ENCODE assay signal across 31 mouse cellular contexts in genomic region chr17:8254914-8255313, GRCm38 (mm10). TPM values are rescaled to one million over a fixed set of nuclear protein-coding genes. Genes with fewer than 3 reads are reported as not detected.
DNase-seq lines count a peak whose midpoint lies in the region; ATAC-seq and TF ChIP-seq lines count a peak whose summit lies in the region.
"Had no signal": no experiment of that assay in that cellular context is flagged by ENCODE, and none has a peak within 500 bp of the region (broad histone marks: within the 10 kb centered on the region; RNA-seq: fewer than 3 reads in every experiment).

No protein-coding gene starts in this region.

- TF ChIP-seq RAD21 in CH12.LX (IDR thresholded peaks at IDR 0.05; ENCODE audit: low read depth, low read length): no peak

- TF ChIP-seq CTCF in CH12.LX (conservative IDR thresholded peaks at IDR 0.05 in 1 of 2, IDR thresholded peaks at IDR 0.05 in 1 of 2; ENCODE audit: low read depth in 2 of 2, low read length in 2 of 2): no peak

- H3K4me2 ChIP-seq in CH12.LX (ENCODE audit: insufficient read depth, low read depth, poor library complexity, severe bottlenecking): no peak overlapping the region
- H3K4me2 ChIP-seq: forebrain, embryonic 13.5 days; heart, embryonic 13.5 days; hindbrain, embryonic 12.5 days; hindbrain, embryonic 15.5 days had no signal

- in situ Hi-C loops in CH12.LX (cut with MboI; ENCODE audit: low pct_ligation_motif_present, low pct_unique_long_range_greater_than_20kb, low sequenced_read_pairs): no loop called here

- intact Hi-C loops in heart, postnatal 14 days (cut with DNase I): no loop called here

- H3K4me1 ChIP-seq in CH12.LX (ENCODE audit: control insufficient read depth in 1 of 2, insufficient read depth in 2 of 2): peaks cover 5 to 33% of the 10 kb centered on the region in 2 experiments; a peak in 3 of 4 replicates
- H3K4me1 ChIP-seq: forebrain, embryonic 10.5 days; forebrain, embryonic 13.5 days; heart, embryonic 13.5 days; hindbrain, embryonic 12.5 days; hindbrain, embryonic 15.5 days had no signal

- H3K27me3 ChIP-seq in CH12.LX (replicated peaks): no peaks in the 10 kb centered on the region
- no peaks in the 10 kb centered on the region for H3K27me3 ChIP-seq in splenic B cell, adult 2 months (ENCODE audit: control insufficient read depth, insufficient read depth, low read length, poor library complexity, severe bottlenecking)
- H3K27me3 ChIP-seq: forebrain, embryonic 13.5 days; hindbrain, embryonic 12.5 days; hindbrain, embryonic 15.5 days had no signal

- no peak overlapping the region for H3K27ac ChIP-seq in CH12.LX (ENCODE audit: insufficient read depth, low read depth)
- H3K27ac ChIP-seq: forebrain, embryonic 10.5 days; forebrain, embryonic 13.5 days; heart, embryonic 13.5 days; hindbrain, embryonic 12.5 days; hindbrain, embryonic 15.5 days had no signal

- no peak overlapping the region for H3K9ac ChIP-seq in CH12.LX (ENCODE audit: insufficient read depth, low read depth)
- H3K9ac ChIP-seq: forebrain, embryonic 13.5 days; heart, embryonic 13.5 days; hindbrain, embryonic 12.5 days; hindbrain, embryonic 15.5 days had no signal

- no peak overlapping the region for H3K4me3 ChIP-seq in CH12.LX (replicated peaks in 1 of 3; ENCODE audit: low read depth in 2 of 3, low read length in 2 of 3, poor library complexity in 1 of 3)
- H3K4me3 ChIP-seq: forebrain, embryonic 10.5 days; forebrain, embryonic 13.5 days; heart, embryonic 13.5 days; hindbrain, embryonic 12.5 days; hindbrain, embryonic 15.5 days had no signal

- no peak for TF ChIP-seq EP300 in CH12.LX (IDR thresholded peaks at IDR 0.05; ENCODE audit: low read length)

- TF ChIP-seq POLR2A in CH12.LX (IDR thresholded peaks at IDR 0.05; ENCODE audit: low read depth, low read length): no peak

- peaks cover 0 to 16% of the 10 kb centered on the region in 2 experiments for H3K36me3 ChIP-seq in CH12.LX (replicated peaks in 1 of 2; ENCODE audit: control insufficient read depth in 1 of 2, insufficient read depth in 1 of 2, low read length in 1 of 2)
- peaks cover 10% of the 10 kb centered on the region for H3K36me3 ChIP-seq in splenic B cell, adult 2 months (ENCODE audit: control insufficient read depth, insufficient read depth, low read length, poor library complexity, severe bottlenecking)
- H3K36me3 ChIP-seq: forebrain, embryonic 10.5 days; heart, embryonic 13.5 days; hindbrain, embryonic 12.5 days; hindbrain, embryonic 15.5 days had no signal

- peak; percentile 32; the same call in 1 of the 2 replicates for ATAC-seq in granulocyte monocyte progenitor cell, adult 5-6 weeks (replicated peaks; ENCODE audit: poor library complexity, severe bottlenecking)
- 0 out of 2 replicates have a peak, but pooled peaks have one; percentile 28 for ATAC-seq in megakaryocyte-erythroid progenitor cell, adult 5-6 weeks (replicated peaks; ENCODE audit: low FRiP score, low TSS enrichment, poor library complexity, severe bottlenecking)
- ATAC-seq: forebrain, embryonic 13.5 days; forebrain, embryonic 16.5 days; intestine, embryonic 16.5 days had no signal

- no peaks in the 10 kb centered on the region for H3K9me3 ChIP-seq in CH12.LX (replicated peaks; ENCODE audit: low read length)
- H3K9me3 ChIP-seq: forebrain, embryonic 10.5 days; forebrain, embryonic 13.5 days; heart, embryonic 13.5 days; hindbrain, embryonic 12.5 days; hindbrain, embryonic 15.5 days had no signal

- H3K79me2 ChIP-seq in CH12.LX (replicated peaks; ENCODE audit: control insufficient read depth, extremely low read depth, insufficient read depth, poor library complexity, severe bottlenecking): no peaks in the 10 kb centered on the region

- dilution Hi-C loops in CH12.LX (cut with MboI; ENCODE audit: extremely low pct_ligation_motif_present, extremely low pct_unique_long_range_greater_than_20kb, low sequenced_read_pairs): no loop called here

- DNase-seq in CH12.LX (ENCODE audit: extremely low read depth) (no peak), adipocyte (ENCODE audit: low spot score) (no peak)
- DNase-seq in splenic B cell, adult 2 months (ENCODE audit: low read depth, low spot score): peak; percentile 50
- DNase-seq in heart, postnatal 14 days: no peak
- DNase-seq in layer of hippocampus, adult 8-10 months (ENCODE audit: low spot score in 2 of 2): no peak
- DNase-seq in lung, postnatal 10 days: no peak
- DNase-seq: adrenal gland, postnatal 14 days; cerebellum, adult 11 months; cerebellum, adult 2 months; cerebellum, postnatal 10 days; cerebellum, postnatal 36 days; gastrocnemius, postnatal 10 days; gastrocnemius, postnatal 36 days; heart, adult 18-20 months had no signal

TF ChIP-seq in CH12.LX, 34 proteins besides CTCF, POLR2A, EP300 and RAD21:
- TF ChIP-seq ELF1 (IDR thresholded peaks at IDR 0.05; ENCODE audit: low read depth, low read length): no peak
- TF ChIP-seq RCOR1 (conservative IDR thresholded peaks at IDR 0.05; ENCODE audit: low read depth, low read length): no peak
- 0 out of 2 replicates have a peak, but pooled peaks have one; percentile 33 for TF ChIP-seq MYC (IDR thresholded peaks at IDR 0.05; ENCODE audit: low read depth, low read length)
- no peak for TF ChIP-seq TBP (conservative IDR thresholded peaks at IDR 0.05; ENCODE audit: low read depth, low read length)

RNA-seq across cellular contexts. Expression of gene Ccr6, which starts 19.1 kb away (rescaled TPM):
- total RNA-seq in CH12.LX (2012; rRNA removed) (1.5 and 1.8 TPM in 2 replicates), CH12.LX (2014; rRNA removed) (4.1 and 5.2 TPM in 2 replicates)
- polyA plus RNA-seq in CH12.LX (2012; ENCODE audit: insufficient read length, low read depth): 8.0 TPM in 2 replicates
- total RNA-seq in granulocyte monocyte progenitor cell, adult 5-6 weeks (2014; fragmentation: Nextera tagmentation): not detected in 2 replicates
- total RNA-seq in granulocyte monocyte progenitor cell, adult 5-6 weeks (2017): not detected in 2 replicates
- not detected in 2 replicates for total RNA-seq in megakaryocyte-erythroid progenitor cell, adult 5-6 weeks (2014; fragmentation: Nextera tagmentation)
- not detected in 2 replicates for total RNA-seq in megakaryocyte-erythroid progenitor cell, adult 5-6 weeks (2017)
- total RNA-seq in heart, postnatal 14 days (2021): not detected
- total RNA-seq in layer of hippocampus, adult 8-10 months (2022): under 1 TPM in 1 of 4 experiments, not detected in 3; 0.38 TPM
- total RNA-seq: adrenal gland, adult 18-20 months; adrenal gland, postnatal 14 days; adrenal gland, postnatal 4 days; gastrocnemius, adult 18-20 months; gastrocnemius, postnatal 10 days; gastrocnemius, postnatal 36 days; heart, postnatal 25 days; hematopoietic stem cell, adult 5-6 weeks; MEL had no signal
- polyA plus RNA-seq: cerebellum, adult 2 months; embryonic facial prominence, embryonic 11.5 days; embryonic facial prominence, embryonic 14.5 days; forebrain, embryonic 10.5 days; forebrain, embryonic 13.5 days; forebrain, embryonic 16.5 days; heart, embryonic 13.5 days; hindbrain, embryonic 12.5 days; hindbrain, embryonic 15.5 days had no signal

RNA-seq across cellular contexts. Expression of gene Mpc1, which starts 27.8 kb away (rescaled TPM):
- total RNA-seq in CH12.LX (2012; rRNA removed): 60.4 and 66.7 TPM in 2 replicates
- total RNA-seq in CH12.LX (2014; rRNA removed): 232 and 250 TPM in 2 replicates
- 75.4 and 77.4 TPM in 2 replicates for polyA plus RNA-seq in CH12.LX (2012; ENCODE audit: insufficient read length, low read depth)
- total RNA-seq in granulocyte monocyte progenitor cell, adult 5-6 weeks (2014; fragmentation: Nextera tagmentation): 153 and 168 TPM in 2 replicates
- total RNA-seq in granulocyte monocyte progenitor cell, adult 5-6 weeks (2017): 161 and 207 TPM in 2 replicates
- total RNA-seq in megakaryocyte-erythroid progenitor cell, adult 5-6 weeks (2014; fragmentation: Nextera tagmentation): 123 and 153 TPM in 2 replicates
- 119 and 137 TPM in 2 replicates for total RNA-seq in megakaryocyte-erythroid progenitor cell, adult 5-6 weeks (2017)
- 100 to 1,000 TPM; 496 to 503 TPM for total RNA-seq in heart, postnatal 14 days (2021)
- 100 to 1,000 TPM; 144 to 156 (median 145) TPM for total RNA-seq in layer of hippocampus, adult 8-10 months (2022)

RNA-seq across cellular contexts. Expression of gene Sft2d1, which starts 56.0 kb away (rescaled TPM):
- 63.4 and 71.7 TPM in 2 replicates for total RNA-seq in CH12.LX (2012; rRNA removed)
- total RNA-seq in CH12.LX (2014; rRNA removed): 121 and 127 TPM in 2 replicates
- 63.8 and 75.1 TPM in 2 replicates for polyA plus RNA-seq in CH12.LX (2012; ENCODE audit: insufficient read length, low read depth)
- total RNA-seq in granulocyte monocyte progenitor cell, adult 5-6 weeks (2014; fragmentation: Nextera tagmentation): 84.0 and 86.0 TPM in 2 replicates
- total RNA-seq in granulocyte monocyte progenitor cell, adult 5-6 weeks (2017): 32.9 and 33.3 TPM in 2 replicates
- 63.1 and 137 TPM in 2 replicates for total RNA-seq in megakaryocyte-erythroid progenitor cell, adult 5-6 weeks (2014; fragmentation: Nextera tagmentation)
- 24.3 and 29.9 TPM in 2 replicates for total RNA-seq in megakaryocyte-erythroid progenitor cell, adult 5-6 weeks (2017)
- total RNA-seq in heart, postnatal 14 days (2021): 10 to 100 TPM; 16.7 to 21.2 TPM
- 10 to 100 TPM; 47.5 to 81.2 (median 63.8) TPM for total RNA-seq in layer of hippocampus, adult 8-10 months (2022)
